Mouse (Mus musculus): ENCODE measurements around the gene Tpgs1.
"Not testable (repeated sequence)": the region's sequence is repeated elsewhere in the genome, so short reads cannot be mapped to it uniquely, and the experiment has no call there.

Gene Tpgs1

GRCm38 (mm10) chr10:79691986-79692548 lies 22.9 kb downstream of the Tpgs1 start:
- no peak for DNase-seq (ENCODE audit: low read depth, low spot score)

- peak; percentile 83 for DNase-seq (ENCODE audit: low read depth, low spot score)
Measured at GRCm38 (mm10) chr10:79693580-79694378, 24.6 kb downstream of the Tpgs1 start.

- DNase-seq (ENCODE audit: low read depth, low spot score) = no peak
Measured at GRCm38 (mm10) chr10:79694379-79694655, 25.1 kb downstream of the Tpgs1 start.

- DNase-seq (ENCODE audit: low read depth, low spot score) = no peak
Measured at GRCm38 (mm10) chr10:79695231-79696128, 26.3 kb downstream of the Tpgs1 start.

- no peak for DNase-seq (ENCODE audit: low read depth, low spot score)
Measured at GRCm38 (mm10) chr10:79696129-79696651, 27.0 kb downstream of the Tpgs1 start.

GRCm38 (mm10) chr10:79697916-79698315 lies 28.7 kb downstream of the Tpgs1 start:
- DNase-seq (ENCODE audit: low read depth, low spot score) = no peak

- DNase-seq (ENCODE audit: low read depth, low spot score) = no peak
Measured at GRCm38 (mm10) chr10:79698459-79698858, 29.3 kb downstream of the Tpgs1 start.

- no peak for DNase-seq (ENCODE audit: low read depth, low spot score)
Measured at GRCm38 (mm10) chr10:79700676-79701075, 31.5 kb downstream of the Tpgs1 start.

- no peak for DNase-seq (ENCODE audit: low read depth, low spot score)
Measured at GRCm38 (mm10) chr10:79701443-79702129, 32.4 kb downstream of the Tpgs1 start.

- DNase-seq (ENCODE audit: low read depth, low spot score) = not testable (repeated sequence)
Measured at GRCm38 (mm10) chr10:79702970-79703369, 33.8 kb downstream of the Tpgs1 start.

- no peak for DNase-seq (ENCODE audit: low read depth, low spot score)
Measured at GRCm38 (mm10) chr10:79703541-79703940, 34.4 kb downstream of the Tpgs1 start.

GRCm38 (mm10) chr10:79704065-79704969 lies 35.1 kb downstream of the Tpgs1 start, which contains the start of gene Bsg:
Gene Bsg (plus strand): TSS chr10:79704491.
- peak; percentile 96 for DNase-seq (ENCODE audit: low read depth, low spot score)

- DNase-seq (ENCODE audit: low read depth, low spot score) = no peak
Measured at GRCm38 (mm10) chr10:79704970-79705360, 35.8 kb downstream of the Tpgs1 start.

GRCm38 (mm10) chr10:79705951-79706350 lies 36.8 kb downstream of the Tpgs1 start:
- no peak for DNase-seq (ENCODE audit: low read depth, low spot score)

- no peak for DNase-seq (ENCODE audit: low read depth, low spot score)
Measured at GRCm38 (mm10) chr10:79706406-79707094, 37.4 kb downstream of the Tpgs1 start.

- no peak for DNase-seq (ENCODE audit: low read depth, low spot score)
Measured at GRCm38 (mm10) chr10:79707162-79707561, 38.0 kb downstream of the Tpgs1 start.

- no peak for DNase-seq (ENCODE audit: low read depth, low spot score)
Measured at GRCm38 (mm10) chr10:79707759-79708158, 38.6 kb downstream of the Tpgs1 start.

- DNase-seq (ENCODE audit: low read depth, low spot score) = no peak
Measured at GRCm38 (mm10) chr10:79708668-79709067, 39.5 kb downstream of the Tpgs1 start.

GRCm38 (mm10) chr10:79709307-79709706 lies 40.1 kb downstream of the Tpgs1 start:
- no peak for DNase-seq (ENCODE audit: low read depth, low spot score)

- no peak for DNase-seq (ENCODE audit: low read depth, low spot score)
Measured at GRCm38 (mm10) chr10:79712029-79712428, 42.9 kb downstream of the Tpgs1 start.
